Mouse (Mus musculus) lung, postnatal 0 days (tissue): ENCODE measurements around the gene Pacsin2.

Experiments used
- CTCF ChIP-seq: IDR thresholded peaks from 2 replicates; pipeline ENCODE4 v1.5.1; 2016; ENCODE audit warnings: antibody characterized with exemption, mild to moderate bottlenecking
- EP300 ChIP-seq: IDR thresholded peaks from 2 replicates; pipeline ENCODE4 v1.6.1; 2016; ENCODE audit warnings: antibody characterized with exemption, mild to moderate bottlenecking, control low read depth

DNA sequence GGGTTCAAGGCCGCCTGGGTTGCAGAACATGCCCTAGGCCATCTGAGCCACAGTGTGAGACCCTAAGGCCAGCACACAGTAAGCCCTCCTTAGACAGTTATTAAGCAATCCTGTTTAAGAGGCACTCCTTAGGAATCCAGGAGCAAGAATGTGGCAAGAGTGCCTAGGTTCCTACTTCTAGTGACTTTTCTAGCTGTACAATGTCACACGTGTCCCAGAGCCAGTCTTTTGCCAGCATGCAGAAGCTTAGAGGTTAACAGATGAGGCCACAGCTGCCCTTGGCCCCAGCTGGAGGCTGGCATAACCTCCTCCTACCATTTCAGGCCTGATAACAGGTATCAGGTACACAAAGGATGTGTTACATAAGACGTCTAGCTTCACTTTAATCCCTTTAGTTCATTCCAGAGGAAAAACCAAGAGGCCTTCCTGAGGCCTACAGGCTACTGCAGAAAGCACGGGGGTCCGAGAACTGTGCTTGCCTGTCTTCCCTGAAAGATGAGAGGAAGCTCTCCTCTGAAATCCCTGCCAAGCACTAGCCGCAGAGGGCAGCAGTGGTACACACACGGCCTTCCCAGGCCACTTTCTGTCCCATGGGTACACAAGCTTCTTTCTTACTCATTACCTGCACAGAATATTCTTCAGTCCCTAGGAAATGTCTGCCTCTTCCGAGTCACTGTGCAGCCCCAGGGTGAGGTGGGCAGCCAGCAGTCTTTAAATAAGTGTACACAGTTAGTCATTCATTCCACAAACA lies 55.5 kb downstream of the Pacsin2 start:
- TF ChIP-seq CTCF (peak; percentile 57), EP300 (peak; percentile 72)
